Mouse (Mus musculus) bone marrow, adult 2 months (tissue): Measurements from ENCODE around the gene Itgad. TPM values are rescaled to one million over a fixed set of nuclear protein-coding genes. Genes with fewer than 3 reads are reported as not detected.

Experiments
- H3K27ac ChIP-seq: fragments of 200-500 bp; 2 replicates; pipeline ENCODE4 v1.5.1; 2012; ENCODE audit warnings: low read depth, mild to moderate bottlenecking, control low read depth, inconsistent platforms, low read length; ENCODE audit not compliant: control insufficient read depth, poor library complexity, insufficient read depth
- H3K4me1 ChIP-seq: fragments of 200-500 bp; 2 replicates; pipeline ENCODE4 v1.6.1; 2011; ENCODE audit warnings: low read length; ENCODE audit not compliant: control insufficient read depth, insufficient read depth
- H3K4me3 ChIP-seq: fragments of 200-500 bp; replicated peaks from 2 replicates; pipeline ENCODE3; 2011; ENCODE audit warnings: mild to moderate bottlenecking, low read depth, low read length, control low read depth; ENCODE audit not compliant: control insufficient read depth
- CTCF ChIP-seq: fragments of 200-500 bp; IDR thresholded peaks from 2 replicates; pipeline ENCODE4 v1.5.1; 2011; ENCODE audit warnings: low read length, control low read depth; ENCODE audit not compliant: control insufficient read depth, insufficient read depth
- POLR2A ChIP-seq: fragments of 200-500 bp; IDR thresholded peaks from 2 replicates; pipeline ENCODE4 v1.6.1; 2011; ENCODE audit warnings: low read depth, mild to moderate bottlenecking, control low read depth, low read length, borderline replicate concordance; ENCODE audit not compliant: control insufficient read depth
- WGBS: fragments of 180-500 bp; shearing (Covaris S2); methylation state at CpG from one replicate; pipeline ENCODE4 v1.1.7; 2018; 5-methylcytosine and 5-hydroxymethylcytosine counted together
- polyA plus RNA-seq: library from polyadenylated mRNA; stranded (reverse); fragments of >200 nt; gene quantifications from 2 replicates; pipeline ENCODE4 v1.2.4, GENCODE M21; 2011; ENCODE audit warnings: low replicate concordance; ENCODE audit not compliant: missing spikeins, insufficient read depth, insufficient read length

Itgad gene
- polyA plus RNA-seq, 1 experiment = 9.8 TPM

- H3K4me3 ChIP-seq = no peak overlapping the region
- peaks cover 5% of the 10 kb centered on the region for H3K4me1 ChIP-seq
- TF ChIP-seq CTCF (no peak), POLR2A (no peak)
- 64% methylated on average over 1 of the region's 1 CpGs for WGBS
- H3K27ac ChIP-seq = no peak overlapping the region
Measured at GRCm38 (mm10) chr7:128235481-128235880, 81.3 kb downstream of the Itgad start.

- Histone ChIP-seq H3K27ac (peak overlapping the region; percentile 40; the same call in 1 of the 2 replicates), H3K4me3 (peak overlapping the region; percentile 80), H3K4me1 (peaks cover 5% of the 10 kb centered on the region)
- TF ChIP-seq CTCF = no peak
- WGBS = 87% methylated on average over 13 of the region's 13 CpGs
Measured at GRCm38 (mm10) chr7:128236426-128236825, 82.2 kb downstream of the Itgad start.

- 23% methylated on average over 37 of the region's 37 CpGs for WGBS
- peak; percentile 69 for TF ChIP-seq CTCF
- no peak for TF ChIP-seq POLR2A
- Histone ChIP-seq H3K4me3 (peak within 1 kb of the TSS; percentile 80), H3K27ac (peak within 1 kb of the TSS; percentile 98), H3K4me1 (peaks cover 5% of the 10 kb centered on the region)
Measured at GRCm38 (mm10) chr7:128236856-128237592, 82.8 kb downstream of the Itgad start, which contains the start of gene Armc5. TSS of gene Armc5 (plus strand) at chr7:128237342.

- H3K4me3 ChIP-seq = peak overlapping the region; percentile 80
- peak overlapping the region; percentile 98 for H3K27ac ChIP-seq
- H3K4me1 ChIP-seq = peaks cover 5% of the 10 kb centered on the region
- 0% methylated on average over 25 of the region's 25 CpGs for WGBS
- TF ChIP-seq CTCF (no peak), POLR2A (no peak)
Measured at GRCm38 (mm10) chr7:128237593-128237926, 83.4 kb downstream of the Itgad start.

- peak within 1 kb of the TSS; percentile 80 for H3K4me3 ChIP-seq
- TF ChIP-seq CTCF = peak; percentile 31; the same call in 1 of the 2 replicates
- no peak for TF ChIP-seq POLR2A
- under 1% methylated on average over 68 of the region's 72 CpGs for WGBS
- H3K4me1 ChIP-seq = peaks cover 5% of the 10 kb centered on the region
- H3K27ac ChIP-seq = peak within 1 kb of the TSS; percentile 98
Measured at GRCm38 (mm10) chr7:128237927-128238778, 84.0 kb downstream of the Itgad start, which contains the start of gene 9130023H24Rik. TSS of gene 9130023H24Rik (minus strand) at chr7:128238031.

- H3K4me1 ChIP-seq = peaks cover 5% of the 10 kb centered on the region
- no peak for TF ChIP-seq POLR2A
- 0 out of 2 replicates have a peak, but pooled peaks have one; percentile 18 for TF ChIP-seq CTCF
- WGBS = 28% methylated on average over 4 of the region's 4 CpGs
- H3K4me3 ChIP-seq = no peak overlapping the region
- H3K27ac ChIP-seq = no peak overlapping the region
Measured at GRCm38 (mm10) chr7:128238991-128239390, 84.8 kb downstream of the Itgad start.

- Histone ChIP-seq H3K27ac (no peak overlapping the region), H3K4me1 (peaks cover 5% of the 10 kb centered on the region), H3K4me3 (no peak overlapping the region)
- TF ChIP-seq POLR2A = no peak
- no peak for TF ChIP-seq CTCF
- 87% methylated on average over 27 of the region's 27 CpGs for WGBS
Measured at GRCm38 (mm10) chr7:128240131-128240784, 86.1 kb downstream of the Itgad start.

GRCm38 (mm10) chr7:128242331-128242730, 88.2 kb downstream of the Itgad start:
- Histone ChIP-seq H3K4me1 (no peaks in the 10 kb centered on the region; the same call in 1 of the 2 replicates), H3K4me3 (no peak overlapping the region), H3K27ac (no peak overlapping the region)
- 94% methylated on average over 16 of the region's 16 CpGs for WGBS
- TF ChIP-seq CTCF (no peak), POLR2A (no peak)
